Mouse (Mus musculus): ENCODE data around the gene Dcaf4. TPM values are rescaled to one million over a fixed set of nuclear protein-coding genes. Genes with fewer than 3 reads are reported as not detected.

The Dcaf4 gene
- polyA plus RNA-seq, 1 experiment: 19.5 TPM

- Histone ChIP-seq H3K4me3 (replicated peaks; ENCODE audit: extremely low read depth, low read depth, low read length) (no peak overlapping the region), H3K4me1 (ENCODE audit: control insufficient read depth, insufficient read depth, low read length) (no peaks in the 10 kb centered on the region)
- no peak for DNase-seq
- WGBS: 74% methylated on average over 9 of the region's 9 CpGs
- no peak for TF ChIP-seq CTCF (IDR thresholded peaks at IDR 0.05; ENCODE audit: insufficient read depth, low read length)
- TF ChIP-seq POLR2A (IDR thresholded peaks at IDR 0.05; ENCODE audit: borderline replicate concordance, extremely low read depth, low read depth, low read length): no peak
Measured at GRCm38 (mm10) chr12:83494196-83494595, 26.1 kb upstream of the Dcaf4 start.

DNA sequence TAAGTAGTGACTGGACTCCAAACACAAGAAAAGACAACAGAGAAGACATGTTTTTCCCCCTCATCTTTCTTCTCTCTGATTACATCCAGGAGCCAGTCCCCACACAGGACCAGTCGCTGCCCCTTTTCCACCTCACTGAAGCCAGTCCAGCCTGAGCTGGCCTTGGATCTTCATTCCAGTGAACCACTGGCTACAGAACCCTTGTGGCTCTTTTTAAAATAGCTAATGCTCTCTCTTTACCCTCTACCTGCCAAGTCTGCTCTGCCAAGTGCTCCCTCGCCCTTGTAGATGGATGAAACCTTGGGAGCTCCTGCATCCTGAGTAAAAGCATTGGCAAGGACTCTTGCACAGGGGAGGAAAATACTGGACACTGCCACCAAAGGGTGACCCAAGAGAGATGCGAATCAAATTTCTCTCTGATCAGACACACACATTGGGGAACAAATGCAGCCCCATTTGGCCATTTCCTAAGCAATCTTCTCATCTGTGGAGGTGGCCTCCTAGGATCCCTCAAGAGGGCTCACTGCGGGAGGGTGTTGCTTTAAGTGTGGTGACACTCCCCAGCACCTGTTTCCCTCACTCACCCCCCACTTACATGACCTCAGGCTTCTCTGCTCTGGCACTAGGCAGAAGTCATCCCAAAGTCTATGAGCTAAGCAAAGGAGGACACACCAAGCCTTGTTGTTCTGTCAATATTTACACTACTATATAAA lies 24.9 kb upstream of the Dcaf4 start:
- H3K4me1 ChIP-seq (ENCODE audit: control insufficient read depth, insufficient read depth, low read length): no peaks in the 10 kb centered on the region
- H3K4me3 ChIP-seq (replicated peaks; ENCODE audit: extremely low read depth, low read depth, low read length): no peak overlapping the region
- WGBS: 63% methylated on average over 4 of the region's 4 CpGs
- no peak for DNase-seq
- no peak for TF ChIP-seq POLR2A (IDR thresholded peaks at IDR 0.05; ENCODE audit: borderline replicate concordance, extremely low read depth, low read depth, low read length)
- no peak for TF ChIP-seq CTCF (IDR thresholded peaks at IDR 0.05; ENCODE audit: insufficient read depth, low read length)

DNA sequence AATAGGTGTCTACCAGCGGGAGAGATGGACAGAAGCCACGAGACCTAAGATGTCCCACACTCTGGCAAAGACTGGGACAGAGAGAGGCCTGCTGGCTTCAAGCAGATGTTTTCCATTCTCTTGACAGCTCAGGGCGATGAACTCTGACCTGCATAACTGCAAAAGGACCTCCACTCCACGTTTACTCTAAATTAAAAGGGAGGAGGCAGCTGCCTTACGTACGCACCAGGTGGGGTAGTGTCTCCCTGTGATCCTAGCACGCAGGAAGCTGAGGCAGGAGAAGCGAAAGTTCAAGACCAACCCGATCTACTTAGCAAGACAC lies 24.3 kb upstream of the Dcaf4 start:
- H3K4me1 ChIP-seq (ENCODE audit: control insufficient read depth, insufficient read depth, low read length): no peaks in the 10 kb centered on the region
- no peak overlapping the region for H3K4me3 ChIP-seq (replicated peaks; ENCODE audit: extremely low read depth, low read depth, low read length)
- DNase-seq: no peak
- no peak for TF ChIP-seq CTCF (IDR thresholded peaks at IDR 0.05; ENCODE audit: insufficient read depth, low read length)
- no peak for TF ChIP-seq POLR2A (IDR thresholded peaks at IDR 0.05; ENCODE audit: borderline replicate concordance, extremely low read depth, low read depth, low read length)
- WGBS: 53% methylated on average over 9 of the region's 9 CpGs

- no peak for DNase-seq
- TF ChIP-seq CTCF (IDR thresholded peaks at IDR 0.05; ENCODE audit: insufficient read depth, low read length) (no peak), POLR2A (IDR thresholded peaks at IDR 0.05; ENCODE audit: borderline replicate concordance, extremely low read depth, low read depth, low read length) (no peak)
- 75% methylated on average over 4 of the region's 4 CpGs for whole genome bisulfite sequencing
- H3K4me1 ChIP-seq (ENCODE audit: control insufficient read depth, insufficient read depth, low read length): no peaks in the 10 kb centered on the region
- no peak overlapping the region for H3K4me3 ChIP-seq (replicated peaks; ENCODE audit: extremely low read depth, low read depth, low read length)
Measured at GRCm38 (mm10) chr12:83496336-83496735, 23.9 kb upstream of the Dcaf4 start.

DNA sequence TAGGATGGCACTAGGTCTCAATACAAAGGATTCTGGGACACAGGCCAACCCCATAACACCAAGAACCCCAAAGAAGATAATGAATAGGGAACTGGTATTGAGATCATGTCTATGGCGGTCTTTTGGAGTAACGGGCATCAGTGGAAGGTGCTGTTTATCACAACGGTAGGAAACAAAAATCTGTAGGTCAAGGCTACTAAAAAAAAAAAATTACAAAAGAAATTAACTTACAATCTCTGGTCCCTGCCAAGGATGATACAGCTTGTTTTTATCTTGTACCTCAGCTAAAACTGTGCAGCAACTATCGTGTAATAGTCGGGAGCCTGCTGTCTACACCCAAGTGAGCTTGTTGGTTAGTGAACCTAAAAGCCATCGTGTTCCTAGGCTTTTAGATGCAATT lies 23.5 kb upstream of the Dcaf4 start:
- Histone ChIP-seq H3K4me3 (replicated peaks; ENCODE audit: extremely low read depth, low read depth, low read length) (no peak overlapping the region), H3K4me1 (ENCODE audit: control insufficient read depth, insufficient read depth, low read length) (no peaks in the 10 kb centered on the region)
- no peak for DNase-seq
- TF ChIP-seq POLR2A (IDR thresholded peaks at IDR 0.05; ENCODE audit: borderline replicate concordance, extremely low read depth, low read depth, low read length): no peak
- TF ChIP-seq CTCF (IDR thresholded peaks at IDR 0.05; ENCODE audit: insufficient read depth, low read length): no peak
- 87% methylated on average over 6 of the region's 6 CpGs for WGBS

- no peak overlapping the region for H3K4me3 ChIP-seq (replicated peaks; ENCODE audit: extremely low read depth, low read depth, low read length)
- no peaks in the 10 kb centered on the region for H3K4me1 ChIP-seq (ENCODE audit: control insufficient read depth, insufficient read depth, low read length)
- WGBS: 85% methylated on average over 3 of the region's 3 CpGs
- TF ChIP-seq CTCF (IDR thresholded peaks at IDR 0.05; ENCODE audit: insufficient read depth, low read length): no peak
- no peak for TF ChIP-seq POLR2A (IDR thresholded peaks at IDR 0.05; ENCODE audit: borderline replicate concordance, extremely low read depth, low read depth, low read length)
- no peak for DNase-seq
Measured at GRCm38 (mm10) chr12:83497959-83498358, 22.3 kb upstream of the Dcaf4 start.

- no peak for DNase-seq
- no peak for TF ChIP-seq CTCF (IDR thresholded peaks at IDR 0.05; ENCODE audit: insufficient read depth, low read length)
- no peak for TF ChIP-seq POLR2A (IDR thresholded peaks at IDR 0.05; ENCODE audit: borderline replicate concordance, extremely low read depth, low read depth, low read length)
- no peak overlapping the region for H3K4me3 ChIP-seq (replicated peaks; ENCODE audit: extremely low read depth, low read depth, low read length)
- H3K4me1 ChIP-seq (ENCODE audit: control insufficient read depth, insufficient read depth, low read length): no peaks in the 10 kb centered on the region
- 69% methylated on average over 5 of the region's 5 CpGs for WGBS
Measured at GRCm38 (mm10) chr12:83499256-83499655, 21.0 kb upstream of the Dcaf4 start.

DNA sequence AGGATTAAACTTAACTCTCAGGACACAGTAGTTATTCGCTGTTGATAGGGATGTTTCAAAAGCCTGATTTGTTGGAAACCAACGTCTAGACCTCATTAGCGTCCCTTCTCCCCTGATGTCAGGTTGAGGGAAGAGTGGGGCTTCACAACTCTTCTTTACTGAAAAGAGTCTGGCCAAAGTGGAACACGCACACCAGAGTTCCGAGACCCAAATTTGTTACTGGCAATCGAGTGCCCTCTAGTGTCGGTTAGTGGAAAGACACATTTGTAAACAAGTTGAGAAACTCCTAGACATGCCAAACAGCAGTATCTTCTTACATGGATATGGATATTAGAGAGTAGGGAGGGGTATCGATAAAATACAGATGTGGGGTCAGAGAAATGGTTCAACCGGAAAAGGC lies 18.1 kb upstream of the Dcaf4 start:
- DNase-seq: peak; percentile 38
- TF ChIP-seq CTCF (IDR thresholded peaks at IDR 0.05; ENCODE audit: insufficient read depth, low read length) (peak; percentile 58), POLR2A (IDR thresholded peaks at IDR 0.05; ENCODE audit: borderline replicate concordance, extremely low read depth, low read depth, low read length) (no peak)
- H3K4me3 ChIP-seq (replicated peaks; ENCODE audit: extremely low read depth, low read depth, low read length): no peak overlapping the region
- H3K4me1 ChIP-seq (ENCODE audit: control insufficient read depth, insufficient read depth, low read length): no peaks in the 10 kb centered on the region
- WGBS: 4% methylated on average over 9 of the region's 9 CpGs

DNA sequence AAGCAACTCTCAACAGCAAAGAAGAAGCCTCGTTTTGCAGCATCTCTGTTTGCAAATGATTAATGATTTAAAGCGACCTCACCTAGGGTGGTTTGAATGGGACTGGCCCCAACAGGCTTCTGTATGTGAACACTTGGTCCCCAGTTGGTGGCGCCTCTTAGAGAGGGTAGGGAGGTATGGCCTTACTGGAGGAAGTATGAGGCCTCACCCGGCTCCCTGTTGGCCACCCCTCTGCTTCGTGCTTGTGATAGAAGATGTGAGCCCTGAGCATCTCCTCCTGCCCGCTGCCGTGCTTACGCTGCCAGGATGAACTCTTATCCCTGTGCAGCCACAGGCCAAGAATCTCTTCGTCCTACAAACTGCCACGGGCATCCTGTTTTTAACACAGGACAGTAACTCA lies 13.7 kb upstream of the Dcaf4 start:
- WGBS: 72% methylated on average over 10 of the region's 10 CpGs
- no peak for TF ChIP-seq CTCF (IDR thresholded peaks at IDR 0.05; ENCODE audit: insufficient read depth, low read length)
- TF ChIP-seq POLR2A (IDR thresholded peaks at IDR 0.05; ENCODE audit: borderline replicate concordance, extremely low read depth, low read depth, low read length): no peak
- Histone ChIP-seq H3K4me3 (replicated peaks; ENCODE audit: extremely low read depth, low read depth, low read length) (no peak overlapping the region), H3K4me1 (ENCODE audit: control insufficient read depth, insufficient read depth, low read length) (no peaks in the 10 kb centered on the region)
- DNase-seq: no peak

- no peak for DNase-seq
- WGBS: 83% methylated on average over 5 of the region's 5 CpGs
- Histone ChIP-seq H3K4me1 (ENCODE audit: control insufficient read depth, insufficient read depth, low read length) (no peaks in the 10 kb centered on the region), H3K4me3 (replicated peaks; ENCODE audit: extremely low read depth, low read depth, low read length) (no peak overlapping the region)
- TF ChIP-seq POLR2A (IDR thresholded peaks at IDR 0.05; ENCODE audit: borderline replicate concordance, extremely low read depth, low read depth, low read length): no peak
- no peak for TF ChIP-seq CTCF (IDR thresholded peaks at IDR 0.05; ENCODE audit: insufficient read depth, low read length)
Measured at GRCm38 (mm10) chr12:83510586-83510985, 9.7 kb upstream of the Dcaf4 start.
